Mouse (Mus musculus): Measurements from ENCODE around the gene Plscr4. TPM values are rescaled to one million over a fixed set of nuclear protein-coding genes. Genes with fewer than 3 reads are reported as not detected.

Plscr4 gene
- 0.63 and 1.1 TPM in 2 replicates for polyA plus RNA-seq (2016; fragmentation: Nextera tagmentation; extraction: Ambion mirVana)

DNA sequence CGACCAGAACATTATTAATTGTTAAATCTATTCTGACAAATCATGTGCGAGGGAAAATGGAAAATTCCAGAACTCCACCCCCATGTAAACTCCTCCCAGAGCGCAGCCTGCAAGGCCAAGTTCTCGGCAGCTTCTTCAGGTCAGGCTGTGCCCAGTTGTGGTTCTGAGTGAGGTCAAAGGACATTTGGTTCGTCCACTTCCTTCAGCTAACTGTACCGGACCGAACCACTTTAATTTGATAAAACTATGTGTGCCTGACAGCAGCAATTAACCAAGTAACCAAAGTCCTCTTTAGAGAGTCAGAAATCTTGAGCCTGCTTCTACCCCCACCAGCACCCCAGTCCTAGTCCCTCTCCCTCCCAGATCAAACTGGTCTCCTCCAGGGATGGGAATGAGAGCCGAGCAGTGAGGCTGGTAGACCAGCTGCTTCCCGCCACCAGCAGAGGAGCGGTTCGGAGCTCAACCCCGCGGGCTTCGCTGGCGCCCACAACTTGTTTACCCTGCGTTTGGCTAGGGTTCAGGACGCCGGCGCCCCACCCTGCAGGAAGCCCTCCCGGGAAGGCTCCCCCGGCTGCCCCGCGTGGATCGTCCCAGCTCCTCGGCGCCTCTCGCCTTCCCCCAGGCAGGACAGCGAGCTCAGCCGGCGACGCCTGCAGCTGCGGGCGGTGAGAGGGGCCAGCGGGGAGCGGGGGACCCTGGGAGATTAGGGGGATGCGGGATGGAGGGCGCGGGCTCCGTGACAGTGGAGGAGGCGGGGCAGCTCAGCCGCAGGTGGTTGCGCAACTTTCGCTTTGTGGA lies at the start of gene Plscr4:
Plscr4 (plus strand) TSS at position 113 of the 798 bp plus-strand sequence.
- H3K4me3 ChIP-seq = peak within 1 kb of the TSS; percentile 72
- H3K36me3 ChIP-seq (replicated peaks) = no peaks in the 10 kb centered on the region
- no peaks in the 10 kb centered on the region for H3K27me3 ChIP-seq (ENCODE audit: poor library complexity, severe bottlenecking)
- peak within 1 kb of the TSS; percentile 90 for H3K27ac ChIP-seq
- WGBS = 13% methylated on average over 43 of the region's 43 CpGs
- peak; percentile 54 for DNase-seq (ENCODE audit: extremely low spot score, low spot score)
- no peaks in the 10 kb centered on the region for H3K9me3 ChIP-seq
- H3K4me1 ChIP-seq = peaks cover 9% of the 10 kb centered on the region

DNA sequence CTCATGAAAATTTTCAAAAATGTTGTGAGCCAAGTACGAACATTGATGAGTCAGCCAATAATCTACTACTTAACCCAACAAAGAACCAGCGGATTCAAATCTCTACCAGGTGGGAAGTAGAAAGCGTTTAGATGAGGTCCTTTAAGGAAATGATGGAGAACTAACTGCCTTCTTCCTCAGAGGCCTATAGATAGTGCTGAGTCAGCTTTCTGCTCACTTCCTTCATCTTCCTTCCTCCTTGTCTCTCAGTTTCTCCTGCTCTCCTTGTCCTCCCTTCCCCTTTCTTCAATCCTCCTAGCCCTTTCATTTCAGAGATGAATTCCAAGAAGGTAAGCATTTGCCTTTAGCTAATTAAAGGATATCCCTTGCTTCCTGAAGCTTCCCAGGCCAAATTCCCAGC lies 46.9 kb upstream of the Plscr4 start:
- 88% methylated on average over 3 of the region's 3 CpGs for WGBS
- Histone ChIP-seq H3K27me3 (ENCODE audit: poor library complexity, severe bottlenecking) (no peaks in the 10 kb centered on the region), H3K4me1 (no peaks in the 10 kb centered on the region)

DNA sequence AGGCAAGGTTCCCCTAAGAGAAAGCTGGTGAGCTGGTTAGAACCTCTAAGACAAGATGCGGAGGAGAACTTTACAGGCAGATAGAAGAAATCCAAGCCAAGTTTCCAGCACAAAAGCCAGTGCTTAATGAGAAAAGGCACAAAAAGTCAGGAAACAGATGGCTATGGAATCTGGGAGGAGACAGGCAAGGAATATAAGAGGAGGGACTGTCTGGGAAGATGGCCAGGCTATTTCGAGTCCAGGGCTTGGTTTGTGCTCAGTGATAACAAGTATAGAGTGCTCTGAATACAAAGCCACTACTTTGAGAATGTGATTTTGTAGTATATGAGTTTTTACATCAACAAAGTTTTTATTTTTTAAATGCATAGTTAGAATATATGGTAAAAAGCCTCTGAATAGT lies 45.1 kb upstream of the Plscr4 start:
- 93% methylated on average over 2 of the region's 2 CpGs for WGBS
- no peaks in the 10 kb centered on the region for H3K4me1 ChIP-seq
- H3K27me3 ChIP-seq (ENCODE audit: poor library complexity, severe bottlenecking) = no peaks in the 10 kb centered on the region
- H3K27ac ChIP-seq = no peak overlapping the region
- H3K4me3 ChIP-seq = no peak overlapping the region
- no peaks in the 10 kb centered on the region for H3K9me3 ChIP-seq
- H3K36me3 ChIP-seq (replicated peaks) = no peaks in the 10 kb centered on the region
- DNase-seq (ENCODE audit: extremely low spot score, low spot score) = no peak

More for the DNA sequence above, 46.9 kb upstream of the Plscr4 start:
- H3K9me3 ChIP-seq = no peaks in the 10 kb centered on the region
- H3K36me3 ChIP-seq (replicated peaks) = no peaks in the 10 kb centered on the region
- H3K27ac ChIP-seq = no peak overlapping the region
- no peak overlapping the region for H3K4me3 ChIP-seq
- DNase-seq (ENCODE audit: extremely low spot score, low spot score) = no peak

DNA sequence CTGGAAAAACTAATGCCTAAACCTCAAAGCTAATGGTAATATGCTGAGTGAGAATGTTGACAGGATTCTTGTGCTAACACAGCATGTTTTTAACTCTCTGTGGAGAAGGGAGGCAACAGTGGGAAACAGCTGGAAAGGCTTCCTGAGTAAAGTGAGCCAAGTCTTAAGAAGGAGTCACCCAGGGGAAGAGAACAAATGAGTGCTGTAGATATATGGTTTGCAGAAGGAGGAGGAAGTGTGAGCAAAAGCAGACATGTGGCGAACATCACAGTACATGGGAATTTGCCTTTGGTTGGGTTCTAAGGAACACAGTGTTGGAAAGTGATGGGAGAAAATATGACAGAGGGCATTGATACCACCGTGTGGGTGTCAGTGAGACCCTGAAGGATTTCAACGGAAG lies 43.5 kb upstream of the Plscr4 start:
- no peak for DNase-seq (ENCODE audit: extremely low spot score, low spot score)
- H3K4me3 ChIP-seq = no peak overlapping the region

DNA sequence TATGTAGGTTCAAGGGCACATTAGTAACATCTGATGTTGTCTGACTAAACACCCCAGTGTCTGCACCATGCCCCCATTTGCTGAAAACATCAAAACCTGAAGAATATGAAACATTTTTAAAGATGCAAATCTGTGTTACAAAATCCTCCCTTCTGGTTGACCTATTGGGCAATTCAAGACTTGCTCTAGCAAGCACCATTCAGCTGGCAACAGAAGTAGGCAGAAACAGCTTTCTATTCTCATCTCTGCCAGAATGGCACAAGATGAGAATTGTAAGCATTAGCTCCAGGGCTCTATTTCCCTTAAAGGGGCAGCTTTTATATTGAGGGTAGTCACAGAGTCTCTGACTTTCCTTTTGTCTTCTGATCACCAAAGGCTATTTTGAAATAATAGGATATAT lies 19.4 kb upstream of the Plscr4 start:
- Histone ChIP-seq H3K4me3 (no peak overlapping the region), H3K27me3 (ENCODE audit: poor library complexity, severe bottlenecking) (no peaks in the 10 kb centered on the region), H3K27ac (no peak overlapping the region), H3K36me3 (replicated peaks) (no peaks in the 10 kb centered on the region), H3K9me3 (no peaks in the 10 kb centered on the region), H3K4me1 (no peaks in the 10 kb centered on the region)
- no peak for DNase-seq (ENCODE audit: extremely low spot score, low spot score)

More for the DNA sequence above, 43.5 kb upstream of the Plscr4 start:
- 88% methylated on average over 3 of the region's 3 CpGs for WGBS
- Histone ChIP-seq H3K27me3 (ENCODE audit: poor library complexity, severe bottlenecking) (no peaks in the 10 kb centered on the region), H3K9me3 (no peaks in the 10 kb centered on the region), H3K4me1 (no peaks in the 10 kb centered on the region), H3K36me3 (replicated peaks) (no peaks in the 10 kb centered on the region), H3K27ac (no peak overlapping the region)

DNA sequence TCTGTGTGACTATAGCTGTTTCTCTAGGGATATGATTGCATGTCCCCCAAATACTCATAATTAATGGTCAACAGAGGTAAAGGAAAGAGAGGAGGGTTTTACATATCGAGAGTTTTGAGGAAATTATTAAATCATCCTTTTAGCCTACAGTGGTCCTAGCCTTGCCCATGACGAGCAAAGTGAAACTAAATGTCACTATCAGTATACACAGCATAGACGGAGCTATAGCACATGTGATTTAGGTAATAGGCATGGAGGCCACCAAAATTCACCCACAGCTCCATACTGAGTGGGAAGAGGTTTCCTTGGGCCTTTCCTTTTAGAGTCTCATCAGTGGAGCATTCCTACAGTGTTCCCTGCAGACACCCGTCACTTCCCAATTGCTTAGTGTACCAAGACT lies 15.7 kb upstream of the Plscr4 start:
- no peaks in the 10 kb centered on the region for H3K4me1 ChIP-seq
- no peaks in the 10 kb centered on the region for H3K27me3 ChIP-seq (ENCODE audit: poor library complexity, severe bottlenecking)
- no peak overlapping the region for H3K27ac ChIP-seq
- H3K4me3 ChIP-seq = no peak overlapping the region
- no peaks in the 10 kb centered on the region for H3K36me3 ChIP-seq (replicated peaks)
- DNase-seq (ENCODE audit: extremely low spot score, low spot score) = no peak
- WGBS = 90% methylated on average over 4 of the region's 4 CpGs
- no peaks in the 10 kb centered on the region for H3K9me3 ChIP-seq

DNA sequence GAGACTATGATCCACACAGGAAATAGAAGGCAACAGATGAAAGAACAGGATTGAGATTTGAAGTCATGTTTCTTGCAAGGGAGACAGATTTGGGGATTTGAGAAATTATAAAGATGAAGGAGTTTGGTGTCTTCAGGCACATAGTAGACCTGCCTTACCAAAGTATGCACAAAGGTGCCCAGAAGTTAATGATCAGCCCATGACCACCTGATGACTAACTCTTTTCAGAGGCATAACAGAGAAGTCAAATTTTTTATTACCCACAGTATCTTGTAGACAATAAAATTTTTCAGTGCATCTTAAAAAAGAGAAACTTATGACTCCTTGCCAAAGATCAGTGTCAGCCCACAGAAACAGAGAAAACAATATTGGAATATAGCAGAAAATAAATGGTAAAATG lies 12.6 kb upstream of the Plscr4 start:
- H3K9me3 ChIP-seq = no peaks in the 10 kb centered on the region

DNA sequence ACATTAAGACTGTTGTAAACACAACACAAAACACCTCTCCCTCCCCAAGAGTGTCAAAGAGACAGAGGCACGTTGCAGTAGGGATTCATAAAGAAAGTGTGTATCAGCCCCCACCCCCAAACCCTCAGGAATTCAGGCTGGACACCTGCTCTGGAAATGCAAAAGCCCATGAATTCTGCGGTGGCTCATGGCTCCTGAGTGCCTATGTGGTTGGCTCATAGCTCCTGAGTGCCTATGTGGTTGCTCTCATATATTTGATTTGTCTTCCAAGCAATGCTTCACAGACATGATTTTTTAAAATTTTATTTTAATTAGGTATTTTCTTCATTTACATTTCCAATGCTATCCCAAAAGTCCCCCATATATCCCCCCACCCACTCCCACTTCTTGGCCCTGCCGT lies 568 bp upstream of the Plscr4 start:
- DNase-seq (ENCODE audit: extremely low spot score, low spot score) = no peak
- H3K4me1 ChIP-seq = peaks cover 9% of the 10 kb centered on the region
- H3K4me3 ChIP-seq = no peak overlapping the region
- no peaks in the 10 kb centered on the region for H3K27me3 ChIP-seq (ENCODE audit: poor library complexity, severe bottlenecking)
- no peaks in the 10 kb centered on the region for H3K36me3 ChIP-seq (replicated peaks)
- 95% methylated on average over 3 of the region's 3 CpGs for WGBS
- no peak overlapping the region for H3K27ac ChIP-seq
- no peaks in the 10 kb centered on the region for H3K9me3 ChIP-seq

More for the DNA sequence above, 12.6 kb upstream of the Plscr4 start:
- Histone ChIP-seq H3K27ac (no peak overlapping the region), H3K36me3 (replicated peaks) (no peaks in the 10 kb centered on the region), H3K4me3 (no peak overlapping the region), H3K4me1 (no peaks in the 10 kb centered on the region), H3K27me3 (ENCODE audit: poor library complexity, severe bottlenecking) (no peaks in the 10 kb centered on the region)
- DNase-seq (ENCODE audit: extremely low spot score, low spot score) = no peak

DNA sequence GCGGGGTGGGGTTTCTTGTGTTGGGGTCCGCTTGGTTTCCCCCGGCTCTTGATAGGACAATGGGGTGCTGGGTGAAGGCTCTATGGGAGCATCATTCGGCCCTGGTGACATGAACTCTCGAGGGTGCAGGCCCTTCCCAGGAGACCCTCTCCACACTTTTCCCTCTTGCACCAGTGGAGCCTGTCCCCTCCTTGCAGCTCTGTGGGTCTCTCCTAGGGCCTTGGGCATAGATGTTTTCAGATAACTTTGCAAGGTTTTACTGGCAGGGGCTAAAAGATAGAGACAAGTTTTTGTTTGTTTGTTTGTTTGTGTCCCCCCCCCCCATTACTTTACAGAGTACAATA lies 858 bp downstream of the Plscr4 start:
- H3K9me3 ChIP-seq = no peaks in the 10 kb centered on the region
- no peaks in the 10 kb centered on the region for H3K27me3 ChIP-seq (ENCODE audit: poor library complexity, severe bottlenecking)
- H3K27ac ChIP-seq = peak overlapping the region; percentile 90
- peak overlapping the region; percentile 72 for H3K4me3 ChIP-seq
- no peaks in the 10 kb centered on the region for H3K36me3 ChIP-seq (replicated peaks)
- H3K4me1 ChIP-seq = peaks cover 9% of the 10 kb centered on the region
- DNase-seq (ENCODE audit: extremely low spot score, low spot score) = no peak
- WGBS = 8% methylated on average over 5 of the region's 5 CpGs

DNA sequence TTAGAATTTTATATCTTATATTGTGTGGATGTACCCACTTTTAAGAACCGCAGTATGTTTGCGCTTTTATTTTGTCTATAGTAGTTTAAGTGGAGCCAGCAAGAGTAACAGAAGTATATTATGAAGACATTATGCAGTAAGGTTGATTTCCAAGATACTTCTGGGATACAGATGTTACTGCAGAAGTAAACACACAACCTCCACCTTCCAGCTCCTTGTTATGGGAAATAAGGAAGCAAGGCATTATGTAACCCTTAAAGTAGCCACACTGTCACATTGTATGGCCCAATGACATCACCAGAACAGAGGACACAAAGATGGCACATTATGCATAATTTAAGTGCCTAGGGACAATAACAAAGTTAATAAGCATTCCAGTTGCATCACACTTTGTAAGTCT lies 1.2 kb downstream of the Plscr4 start:
- Histone ChIP-seq H3K27ac (no peak overlapping the region), H3K27me3 (ENCODE audit: poor library complexity, severe bottlenecking) (no peaks in the 10 kb centered on the region), H3K4me1 (peaks cover 9% of the 10 kb centered on the region), H3K36me3 (replicated peaks) (no peaks in the 10 kb centered on the region), H3K4me3 (peak overlapping the region; percentile 72; the same call in 1 of the 2 replicates), H3K9me3 (no peaks in the 10 kb centered on the region)
- 95% methylated on average over 2 of the region's 2 CpGs for WGBS
- no peak for DNase-seq (ENCODE audit: extremely low spot score, low spot score)

DNA sequence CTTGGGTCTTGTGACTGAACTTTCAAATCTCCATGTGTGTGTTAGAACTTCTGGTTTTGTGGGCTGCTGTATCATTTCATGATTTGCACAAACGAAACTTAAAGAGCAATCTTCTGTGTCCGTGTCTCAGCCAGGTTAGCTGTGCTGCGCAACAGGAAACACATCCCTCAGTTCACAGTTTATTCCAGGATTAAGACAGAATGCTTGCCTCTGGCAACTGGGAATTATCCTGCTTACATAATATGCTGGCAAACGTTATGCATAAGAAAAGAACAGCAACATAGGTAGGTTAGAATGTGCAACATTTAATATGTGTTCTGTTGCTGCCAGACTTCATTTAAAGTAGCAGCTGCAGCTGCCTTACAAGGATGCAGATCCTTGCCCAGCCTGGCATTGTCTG lies 10.6 kb downstream of the Plscr4 start:
- no peaks in the 10 kb centered on the region for H3K36me3 ChIP-seq (replicated peaks)
- peaks cover 9% of the 10 kb centered on the region for H3K4me1 ChIP-seq
- DNase-seq (ENCODE audit: extremely low spot score, low spot score) = no peak
- WGBS = 77% methylated on average over 4 of the region's 4 CpGs
- no peak overlapping the region for H3K27ac ChIP-seq
- no peaks in the 10 kb centered on the region for H3K27me3 ChIP-seq (ENCODE audit: poor library complexity, severe bottlenecking)
- H3K4me3 ChIP-seq = no peak overlapping the region
- H3K9me3 ChIP-seq = no peaks in the 10 kb centered on the region

DNA sequence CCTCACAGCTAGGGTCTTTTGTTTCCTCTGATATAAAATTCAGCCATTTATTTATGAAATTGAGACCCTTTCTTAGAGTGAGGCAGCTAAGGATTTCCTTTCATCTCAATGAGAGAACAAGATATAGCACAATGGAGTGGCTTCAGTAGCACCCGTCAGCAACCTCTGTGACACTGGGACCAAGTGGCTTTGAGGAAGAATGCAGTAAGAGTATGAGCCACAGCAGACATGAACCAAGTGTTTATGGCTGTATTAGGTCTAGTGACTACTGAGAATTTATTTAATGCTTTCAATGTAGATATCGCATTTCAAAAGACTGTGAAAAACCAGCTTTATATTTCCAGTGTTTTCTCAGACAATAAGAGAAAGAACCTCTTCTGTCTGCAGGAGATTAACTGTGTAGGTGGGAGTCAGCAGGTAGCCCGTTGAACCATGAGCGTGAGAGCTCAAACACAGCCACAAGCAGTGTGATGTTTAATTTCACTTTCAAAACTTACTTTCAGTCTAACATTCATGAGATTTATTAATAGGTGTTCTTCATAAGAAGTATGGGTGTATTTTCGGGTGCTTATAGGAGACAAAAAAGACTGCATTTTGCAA lies 15.2 kb downstream of the Plscr4 start:
- Histone ChIP-seq H3K36me3 (replicated peaks) (no peaks in the 10 kb centered on the region), H3K9me3 (no peaks in the 10 kb centered on the region), H3K4me3 (no peak overlapping the region), H3K4me1 (peaks cover 9% of the 10 kb centered on the region), H3K27ac (no peak overlapping the region), H3K27me3 (ENCODE audit: poor library complexity, severe bottlenecking) (no peaks in the 10 kb centered on the region)
- DNase-seq (ENCODE audit: extremely low spot score, low spot score) = no peak
- WGBS = 72% methylated on average over 5 of the region's 5 CpGs

DNA sequence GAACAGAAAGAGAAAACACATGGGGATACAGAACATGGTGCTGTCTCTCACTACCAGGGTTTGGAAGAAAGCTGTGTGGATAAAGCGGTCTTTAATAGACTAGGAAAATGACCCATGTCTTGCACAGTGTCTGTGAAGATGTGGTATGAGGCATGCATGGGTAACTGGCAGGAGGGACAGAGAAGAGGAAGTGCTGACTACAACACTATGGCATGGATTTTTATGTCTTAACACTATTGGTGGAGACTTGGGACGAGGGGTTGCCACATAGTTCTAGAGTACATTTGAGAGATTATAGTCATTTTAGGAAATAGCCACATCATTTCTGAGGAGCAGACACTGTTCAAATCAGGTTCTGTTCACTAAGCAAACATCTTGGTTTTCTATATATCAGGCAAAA lies 16.0 kb downstream of the Plscr4 start:
- no peak for DNase-seq (ENCODE audit: extremely low spot score, low spot score)
- WGBS = 95% methylated on average over 2 of the region's 2 CpGs

More for the DNA sequence above, 16.0 kb downstream of the Plscr4 start:
- Histone ChIP-seq H3K4me1 (peaks cover 9% of the 10 kb centered on the region), H3K4me3 (no peak overlapping the region), H3K27me3 (ENCODE audit: poor library complexity, severe bottlenecking) (no peaks in the 10 kb centered on the region), H3K9me3 (no peaks in the 10 kb centered on the region), H3K36me3 (replicated peaks) (no peaks in the 10 kb centered on the region), H3K27ac (no peak overlapping the region)
